Mouse (Mus musculus): Measurements from ENCODE around the gene Myrip. TPM values are rescaled to one million over a fixed set of nuclear protein-coding genes. Genes with fewer than 3 reads are reported as not detected.
"Not testable (repeated sequence)": the region's sequence is repeated elsewhere in the genome, so short reads cannot be mapped to it uniquely, and the experiment has no call there.

Gene Myrip
- total RNA-seq (2021) (1 to 10 TPM; 5.4 to 6.2 TPM), polyA plus RNA-seq (2012; rRNA removed) (1.5 and 1.8 TPM in 2 replicates)
- long read RNA-seq, partial matches to known transcripts: 3 of 4 reads
- long read RNA-seq, other reads (novel, unspliced or antisense): 1 of 4 reads

GRCm38 (mm10) chr9:120301213-120301612 is at the start of gene Myrip:
Gene Myrip (plus strand): TSS chr9:120301513.
- 63% methylated on average over 1 of the region's 1 CpGs for WGBS
- H3K36me3 ChIP-seq (ENCODE audit: control insufficient read depth, insufficient read depth, low read length); H3K27me3 ChIP-seq (ENCODE audit: control insufficient read depth, insufficient read depth, low read length); H3K27ac ChIP-seq; H3K79me2 ChIP-seq (replicated peaks; ENCODE audit: control insufficient read depth, insufficient read depth, low read length); H3K4me3 ChIP-seq; H3K4me1 ChIP-seq (ENCODE audit: control insufficient read depth, insufficient read depth, low read length); H3K9ac ChIP-seq (ENCODE audit: low read depth, low read length); DNase-seq: not testable (repeated sequence)
- intact Hi-C loops (cut with DNase I): loop anchor here (5.0 kb wide), 1 partner anchor 109 kb away; no protein-coding TSS in a partner anchor

DNA sequence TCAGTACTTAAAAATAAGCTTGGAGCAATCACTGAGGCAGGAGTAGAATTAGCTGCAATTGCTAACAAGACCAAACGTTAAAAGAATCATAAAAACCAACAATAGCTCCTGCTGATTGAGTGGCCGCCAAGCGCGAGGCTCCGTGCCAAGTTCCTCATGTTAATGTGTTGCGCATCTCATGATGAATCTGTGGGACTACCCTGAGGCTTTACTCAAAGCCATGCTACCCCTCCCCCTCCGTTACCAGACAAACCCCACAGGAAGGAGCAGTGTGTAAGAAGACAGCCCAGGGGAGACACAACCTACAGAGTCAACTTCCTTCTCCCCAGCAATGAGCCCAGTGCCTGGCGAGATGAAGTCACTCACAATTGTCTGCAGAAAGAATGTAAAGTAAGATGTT is 41.5 kb upstream of the Myrip start:
- intact Hi-C loops (cut with DNase I): no loop called here
- no peak overlapping the region for H3K27ac ChIP-seq
- DNase-seq: peak; percentile 27 to 34
- no peaks in the 10 kb centered on the region for H3K27me3 ChIP-seq (ENCODE audit: control insufficient read depth, insufficient read depth, low read length)
- H3K36me3 ChIP-seq (ENCODE audit: control insufficient read depth, insufficient read depth, low read length): no peaks in the 10 kb centered on the region
- WGBS: 40% methylated on average over 8 of the region's 8 CpGs
- no peaks in the 10 kb centered on the region for H3K79me2 ChIP-seq (replicated peaks; ENCODE audit: control insufficient read depth, insufficient read depth, low read length)
- no peak overlapping the region for H3K4me3 ChIP-seq
- H3K9ac ChIP-seq (ENCODE audit: low read depth, low read length): no peak overlapping the region
- TF ChIP-seq CTCF (IDR thresholded peaks at IDR 0.05) (no peak), EP300 (IDR thresholded peaks at IDR 0.05; ENCODE audit: insufficient read depth, low read depth, low read length) (no peak), POLR2A (IDR thresholded peaks at IDR 0.05; ENCODE audit: insufficient read depth, low read depth, low read length) (no peak)
- no peaks in the 10 kb centered on the region for H3K4me1 ChIP-seq (ENCODE audit: control insufficient read depth, insufficient read depth, low read length)

DNA sequence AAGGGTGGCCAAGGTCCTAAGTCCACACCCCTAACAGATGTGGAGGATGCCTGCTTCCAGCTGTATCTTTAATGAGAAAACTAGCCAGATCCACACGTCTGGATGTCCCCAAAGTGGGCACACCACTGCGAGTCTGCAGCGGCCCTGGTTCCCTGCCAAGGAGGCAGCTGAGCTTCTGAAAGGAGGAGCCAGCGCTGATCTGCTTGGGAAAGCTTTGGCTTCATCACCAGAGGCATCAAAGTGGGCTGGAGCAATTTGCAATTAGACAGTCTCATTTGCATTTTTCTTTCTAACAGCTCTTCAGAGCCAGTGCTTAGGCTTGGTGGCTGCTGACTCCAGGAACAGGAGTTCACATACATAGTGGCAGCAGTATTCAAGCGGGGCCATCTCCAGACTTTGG is 37.3 kb upstream of the Myrip start:
- TF ChIP-seq CTCF (IDR thresholded peaks at IDR 0.05) (no peak), POLR2A (IDR thresholded peaks at IDR 0.05; ENCODE audit: insufficient read depth, low read depth, low read length) (no peak), EP300 (IDR thresholded peaks at IDR 0.05; ENCODE audit: insufficient read depth, low read depth, low read length) (no peak)
- no peak overlapping the region for H3K4me3 ChIP-seq
- WGBS: 45% methylated on average over 5 of the region's 5 CpGs
- H3K79me2 ChIP-seq (replicated peaks; ENCODE audit: control insufficient read depth, insufficient read depth, low read length): no peaks in the 10 kb centered on the region
- intact Hi-C loops (cut with DNase I): no loop called here
- no peak for DNase-seq
- no peaks in the 10 kb centered on the region for H3K4me1 ChIP-seq (ENCODE audit: control insufficient read depth, insufficient read depth, low read length)
- no peak overlapping the region for H3K27ac ChIP-seq
- H3K9ac ChIP-seq (ENCODE audit: low read depth, low read length): no peak overlapping the region
- H3K27me3 ChIP-seq (ENCODE audit: control insufficient read depth, insufficient read depth, low read length): no peaks in the 10 kb centered on the region
- no peaks in the 10 kb centered on the region for H3K36me3 ChIP-seq (ENCODE audit: control insufficient read depth, insufficient read depth, low read length)

GRCm38 (mm10) chr9:120273083-120273482 is 28.2 kb upstream of the Myrip start:
- Histone ChIP-seq H3K9ac (ENCODE audit: low read depth, low read length) (no peak overlapping the region), H3K4me3 (no peak overlapping the region), H3K79me2 (replicated peaks; ENCODE audit: control insufficient read depth, insufficient read depth, low read length) (no peaks in the 10 kb centered on the region), H3K4me1 (ENCODE audit: control insufficient read depth, insufficient read depth, low read length) (peaks cover 2% of the 10 kb centered on the region), H3K36me3 (ENCODE audit: control insufficient read depth, insufficient read depth, low read length) (no peaks in the 10 kb centered on the region), H3K27ac (no peak overlapping the region), H3K27me3 (ENCODE audit: control insufficient read depth, insufficient read depth, low read length) (no peaks in the 10 kb centered on the region)
- TF ChIP-seq CTCF (IDR thresholded peaks at IDR 0.05): no peak
- TF ChIP-seq EP300 (IDR thresholded peaks at IDR 0.05; ENCODE audit: insufficient read depth, low read depth, low read length): 0 out of 2 replicates have a peak, but pooled peaks have one; percentile 25
- intact Hi-C loops (cut with DNase I): no loop called here
- WGBS: 38% methylated on average over 8 of the region's 8 CpGs
- DNase-seq: peak; percentile 48 to 64

DNA sequence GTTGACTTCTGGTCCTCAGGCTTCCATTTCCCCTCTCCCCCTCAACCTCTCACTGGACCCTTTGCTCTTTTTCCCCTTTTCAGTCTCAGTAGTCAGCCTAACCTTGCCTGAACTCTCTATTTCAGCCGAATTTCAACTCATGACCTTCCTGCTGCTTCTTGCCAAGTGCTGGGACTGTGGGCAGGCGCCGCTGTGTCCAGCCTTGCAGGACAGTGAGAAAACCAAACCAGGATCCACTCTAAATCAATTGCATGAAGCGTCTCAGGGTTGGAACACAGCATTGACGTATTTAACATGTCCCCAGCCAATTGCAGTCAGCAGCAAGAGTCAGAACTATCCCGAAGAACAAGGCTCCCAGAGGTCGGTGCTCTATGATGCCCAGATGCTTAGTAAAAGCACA is 26.1 kb upstream of the Myrip start:
- no peak for TF ChIP-seq POLR2A (IDR thresholded peaks at IDR 0.05; ENCODE audit: insufficient read depth, low read depth, low read length)
- no peak for TF ChIP-seq EP300 (IDR thresholded peaks at IDR 0.05; ENCODE audit: insufficient read depth, low read depth, low read length)
- TF ChIP-seq CTCF (IDR thresholded peaks at IDR 0.05): no peak
- H3K27ac ChIP-seq: no peak overlapping the region
- H3K27me3 ChIP-seq (ENCODE audit: control insufficient read depth, insufficient read depth, low read length): no peaks in the 10 kb centered on the region
- H3K9ac ChIP-seq (ENCODE audit: low read depth, low read length): no peak overlapping the region
- DNase-seq: peak in 1 of 2 experiments; percentile 8
- intact Hi-C loops (cut with DNase I): no loop called here
- no peak overlapping the region for H3K4me3 ChIP-seq
- 51% methylated on average over 7 of the region's 7 CpGs for WGBS
- peaks cover 2% of the 10 kb centered on the region for H3K4me1 ChIP-seq (ENCODE audit: control insufficient read depth, insufficient read depth, low read length)
- H3K36me3 ChIP-seq (ENCODE audit: control insufficient read depth, insufficient read depth, low read length): no peaks in the 10 kb centered on the region
- H3K79me2 ChIP-seq (replicated peaks; ENCODE audit: control insufficient read depth, insufficient read depth, low read length): no peaks in the 10 kb centered on the region

- intact Hi-C loops (cut with DNase I): no loop called here
- 84% methylated on average over 12 of the region's 12 CpGs for WGBS
- no peak for TF ChIP-seq POLR2A (IDR thresholded peaks at IDR 0.05; ENCODE audit: insufficient read depth, low read depth, low read length)
- TF ChIP-seq EP300 (IDR thresholded peaks at IDR 0.05; ENCODE audit: insufficient read depth, low read depth, low read length): no peak
- TF ChIP-seq CTCF (IDR thresholded peaks at IDR 0.05): no peak
- Histone ChIP-seq H3K9ac (ENCODE audit: low read depth, low read length) (no peak overlapping the region), H3K27ac (no peak overlapping the region), H3K4me3 (no peak overlapping the region), H3K27me3 (ENCODE audit: control insufficient read depth, insufficient read depth, low read length) (no peaks in the 10 kb centered on the region), H3K79me2 (replicated peaks; ENCODE audit: control insufficient read depth, insufficient read depth, low read length) (no peaks in the 10 kb centered on the region), H3K4me1 (ENCODE audit: control insufficient read depth, insufficient read depth, low read length) (no peaks in the 10 kb centered on the region), H3K36me3 (ENCODE audit: control insufficient read depth, insufficient read depth, low read length) (no peaks in the 10 kb centered on the region)
- no peak for DNase-seq
Observed at GRCm38 (mm10) chr9:120281147-120281546, 20.2 kb upstream of the Myrip start.

All from heart, adult 2 months (tissue).